Mouse (Mus musculus): Measurements from ENCODE around the gene Znrf2. TPM values are rescaled to one million over a fixed set of nuclear protein-coding genes. Genes with fewer than 3 reads are reported as not detected.

Znrf2 gene
- polyA plus RNA-seq, 1 experiment from 2014 or later, result 2.3 TPM

- no peaks in the 10 kb centered on the region for H3K9me3 ChIP-seq (ENCODE audit: control insufficient read depth, low read length)
- H3K4me3 ChIP-seq (ENCODE audit: low read depth, low read length), result no peak overlapping the region
- no peaks in the 10 kb centered on the region for H3K27me3 ChIP-seq (ENCODE audit: control insufficient read depth, insufficient read depth, low read length)
- DNase-seq (ENCODE audit: low spot score) (no peak), ATAC-seq (ENCODE audit: insufficient number of reproducible peaks, low FRiP score, low TSS enrichment, low read depth) (no peak)
- no peak overlapping the region for H3K27ac ChIP-seq (replicated peaks; ENCODE audit: low read depth, low read length)
- H3K4me1 ChIP-seq (ENCODE audit: control insufficient read depth, insufficient read depth, low read length), result no peaks in the 10 kb centered on the region
- H3K9ac ChIP-seq (ENCODE audit: low read length), result no peak overlapping the region
- H3K4me2 ChIP-seq (ENCODE audit: low read depth, severe bottlenecking), result no peak overlapping the region
- H3K36me3 ChIP-seq (ENCODE audit: control insufficient read depth, insufficient read depth, low read length), result no peaks in the 10 kb centered on the region
Observed at GRCm38 (mm10) chr6:54860180-54860579, 43.5 kb downstream of the Znrf2 start.

DNA sequence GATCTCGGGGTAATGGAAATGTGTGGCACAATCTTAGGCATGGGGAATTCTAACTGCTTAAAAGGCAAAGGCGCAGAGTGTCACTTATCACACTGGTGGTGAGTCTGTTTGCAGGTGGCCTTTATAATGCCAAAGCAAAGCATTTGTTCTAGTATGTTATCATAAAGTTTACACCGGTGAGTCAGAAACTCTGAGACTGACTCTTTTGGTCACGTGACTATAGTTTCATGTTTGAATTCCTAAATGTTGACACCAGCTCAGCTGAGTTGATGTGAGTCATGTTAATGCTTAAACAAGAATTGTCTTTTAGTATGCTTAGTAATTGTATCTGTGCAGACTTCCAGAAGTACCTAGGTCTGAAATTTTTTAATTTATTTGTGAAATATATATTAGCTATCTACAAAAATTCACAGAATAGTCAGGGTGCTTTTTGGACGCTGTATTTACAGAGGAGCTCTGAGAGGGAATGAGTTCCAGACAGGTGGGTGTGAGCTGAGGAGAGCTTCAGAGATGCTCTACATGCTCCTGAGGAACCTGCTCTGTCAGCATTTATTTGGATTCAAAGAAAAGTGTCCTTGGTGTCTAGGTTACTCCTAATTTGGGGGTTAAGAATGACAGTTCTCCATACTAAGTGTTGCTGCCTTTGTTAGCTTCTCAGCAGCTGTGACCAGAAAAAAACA lies 50.2 kb downstream of the Znrf2 start:
- no peaks in the 10 kb centered on the region for H3K36me3 ChIP-seq (ENCODE audit: control insufficient read depth, insufficient read depth, low read length)
- DNase-seq (ENCODE audit: low spot score) (no peak), ATAC-seq (ENCODE audit: insufficient number of reproducible peaks, low FRiP score, low TSS enrichment, low read depth) (no peak)
- H3K9ac ChIP-seq (ENCODE audit: low read length), result no peak overlapping the region
- H3K4me2 ChIP-seq (ENCODE audit: low read depth, severe bottlenecking), result no peak overlapping the region
- 86% methylated on average over 5 of the region's 5 CpGs for WGBS
- no peaks in the 10 kb centered on the region for H3K4me1 ChIP-seq (ENCODE audit: control insufficient read depth, insufficient read depth, low read length)
- H3K27ac ChIP-seq (replicated peaks; ENCODE audit: low read depth, low read length), result no peak overlapping the region
- no peaks in the 10 kb centered on the region for H3K9me3 ChIP-seq (ENCODE audit: control insufficient read depth, low read length)
- H3K27me3 ChIP-seq (ENCODE audit: control insufficient read depth, insufficient read depth, low read length), result no peaks in the 10 kb centered on the region
- no peak overlapping the region for H3K4me3 ChIP-seq (ENCODE audit: low read depth, low read length)

- no peak overlapping the region for H3K27ac ChIP-seq (replicated peaks; ENCODE audit: low read depth, low read length)
- WGBS, result 64% methylated on average over 4 of the region's 4 CpGs
- H3K9me3 ChIP-seq (ENCODE audit: control insufficient read depth, low read length), result no peaks in the 10 kb centered on the region
- ATAC-seq (ENCODE audit: insufficient number of reproducible peaks, low FRiP score, low TSS enrichment, low read depth), result no peak
- H3K4me2 ChIP-seq (ENCODE audit: low read depth, severe bottlenecking), result no peak overlapping the region
- no peak overlapping the region for H3K4me3 ChIP-seq (ENCODE audit: low read depth, low read length)
- no peaks in the 10 kb centered on the region for H3K4me1 ChIP-seq (ENCODE audit: control insufficient read depth, insufficient read depth, low read length)
- DNase-seq (ENCODE audit: low spot score), result no peak
- H3K36me3 ChIP-seq (ENCODE audit: control insufficient read depth, insufficient read depth, low read length), result no peaks in the 10 kb centered on the region
- H3K9ac ChIP-seq (ENCODE audit: low read length), result no peak overlapping the region
- H3K27me3 ChIP-seq (ENCODE audit: control insufficient read depth, insufficient read depth, low read length), result no peaks in the 10 kb centered on the region
Observed at GRCm38 (mm10) chr6:54867411-54867745, 50.7 kb downstream of the Znrf2 start.

DNA sequence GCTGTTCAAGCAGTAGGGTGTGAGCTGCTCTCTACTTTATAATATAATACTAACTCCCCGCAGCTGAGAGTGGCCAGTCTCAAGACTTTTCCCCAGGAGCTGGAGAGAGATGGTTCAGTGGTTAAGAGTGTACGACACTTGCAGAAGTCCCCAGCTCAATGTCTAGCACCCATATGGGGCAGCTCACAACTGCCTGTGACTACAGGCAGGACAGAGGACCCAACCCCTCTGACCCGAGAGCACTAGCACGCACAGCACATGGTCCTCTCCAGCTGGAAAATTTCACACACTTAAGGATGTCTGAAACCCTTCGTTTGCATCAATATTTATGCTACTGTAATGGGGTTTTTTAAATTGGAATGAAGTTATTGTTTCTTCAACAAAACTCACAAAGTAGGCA lies 56.3 kb downstream of the Znrf2 start:
- Histone ChIP-seq H3K4me2 (ENCODE audit: low read depth, severe bottlenecking) (no peak overlapping the region), H3K36me3 (ENCODE audit: control insufficient read depth, insufficient read depth, low read length) (no peaks in the 10 kb centered on the region), H3K4me3 (ENCODE audit: low read depth, low read length) (no peak overlapping the region), H3K9ac (ENCODE audit: low read length) (no peak overlapping the region), H3K4me1 (ENCODE audit: control insufficient read depth, insufficient read depth, low read length) (no peaks in the 10 kb centered on the region), H3K9me3 (ENCODE audit: control insufficient read depth, low read length) (no peaks in the 10 kb centered on the region), H3K27me3 (ENCODE audit: control insufficient read depth, insufficient read depth, low read length) (no peaks in the 10 kb centered on the region), H3K27ac (replicated peaks; ENCODE audit: low read depth, low read length) (no peak overlapping the region)
- DNase-seq (ENCODE audit: low spot score) (no peak), ATAC-seq (ENCODE audit: insufficient number of reproducible peaks, low FRiP score, low TSS enrichment, low read depth) (no peak)
- WGBS, result 90% methylated on average over 5 of the region's 5 CpGs

DNA sequence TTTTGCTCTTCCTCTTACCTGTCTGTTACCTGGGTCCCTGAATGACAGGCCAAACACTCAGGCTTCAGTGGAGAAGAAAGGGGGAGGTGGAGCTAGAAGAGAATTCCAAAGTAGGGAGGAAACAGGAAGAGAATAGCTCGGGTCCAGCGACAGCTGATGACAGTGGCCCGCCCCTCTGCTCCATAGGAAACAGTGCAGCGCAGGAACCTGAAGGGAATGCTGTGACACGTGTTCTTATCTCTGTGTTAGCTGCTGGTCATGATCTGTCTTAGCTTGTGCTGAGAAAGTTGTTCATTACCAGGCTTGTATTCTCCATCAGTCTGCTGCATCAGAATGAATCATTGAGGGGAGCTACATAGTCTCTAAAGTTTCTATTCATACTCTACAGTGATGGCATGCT lies 60.1 kb downstream of the Znrf2 start:
- no peaks in the 10 kb centered on the region for H3K4me1 ChIP-seq (ENCODE audit: control insufficient read depth, insufficient read depth, low read length)
- WGBS, result 62% methylated on average over 5 of the region's 5 CpGs
- no peak overlapping the region for H3K27ac ChIP-seq (replicated peaks; ENCODE audit: low read depth, low read length)
- no peak overlapping the region for H3K4me3 ChIP-seq (ENCODE audit: low read depth, low read length)
- no peaks in the 10 kb centered on the region for H3K27me3 ChIP-seq (ENCODE audit: control insufficient read depth, insufficient read depth, low read length)
- H3K9ac ChIP-seq (ENCODE audit: low read length), result no peak overlapping the region
- no peaks in the 10 kb centered on the region for H3K36me3 ChIP-seq (ENCODE audit: control insufficient read depth, insufficient read depth, low read length)
- ATAC-seq (ENCODE audit: insufficient number of reproducible peaks, low FRiP score, low TSS enrichment, low read depth) (no peak), DNase-seq (ENCODE audit: low spot score) (no peak)
- H3K4me2 ChIP-seq (ENCODE audit: low read depth, severe bottlenecking), result no peak overlapping the region
- H3K9me3 ChIP-seq (ENCODE audit: control insufficient read depth, low read length), result no peaks in the 10 kb centered on the region

DNA sequence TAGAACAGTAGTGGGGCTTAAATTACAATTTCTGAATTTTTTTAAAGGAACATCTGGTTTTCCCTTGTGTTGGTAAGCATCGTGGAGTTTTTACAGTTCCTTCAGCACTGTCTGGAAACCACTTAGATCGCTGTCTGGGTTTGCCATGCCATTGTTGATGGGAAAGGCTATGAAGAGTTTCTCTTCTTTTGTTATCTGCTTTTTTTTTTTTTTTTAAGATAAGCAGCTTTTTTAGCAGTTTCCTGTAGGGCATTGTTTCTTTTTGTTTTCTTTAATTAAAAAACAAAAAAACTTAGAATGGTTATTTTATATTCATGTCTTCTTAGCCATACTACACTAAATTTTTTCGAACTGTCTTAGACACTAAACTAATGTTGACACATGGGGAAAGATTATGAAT lies 60.9 kb downstream of the Znrf2 start:
- ATAC-seq (ENCODE audit: insufficient number of reproducible peaks, low FRiP score, low TSS enrichment, low read depth) (no peak), DNase-seq (ENCODE audit: low spot score) (no peak)
- no peak overlapping the region for H3K4me3 ChIP-seq (ENCODE audit: low read depth, low read length)
- no peaks in the 10 kb centered on the region for H3K36me3 ChIP-seq (ENCODE audit: control insufficient read depth, insufficient read depth, low read length)
- H3K9ac ChIP-seq (ENCODE audit: low read length), result no peak overlapping the region
- H3K4me1 ChIP-seq (ENCODE audit: control insufficient read depth, insufficient read depth, low read length), result no peaks in the 10 kb centered on the region
- WGBS, result 79% methylated on average over 3 of the region's 3 CpGs
- H3K27me3 ChIP-seq (ENCODE audit: control insufficient read depth, insufficient read depth, low read length), result no peaks in the 10 kb centered on the region
- no peak overlapping the region for H3K4me2 ChIP-seq (ENCODE audit: low read depth, severe bottlenecking)
- no peak overlapping the region for H3K27ac ChIP-seq (replicated peaks; ENCODE audit: low read depth, low read length)
- H3K9me3 ChIP-seq (ENCODE audit: control insufficient read depth, low read length), result no peaks in the 10 kb centered on the region

DNA sequence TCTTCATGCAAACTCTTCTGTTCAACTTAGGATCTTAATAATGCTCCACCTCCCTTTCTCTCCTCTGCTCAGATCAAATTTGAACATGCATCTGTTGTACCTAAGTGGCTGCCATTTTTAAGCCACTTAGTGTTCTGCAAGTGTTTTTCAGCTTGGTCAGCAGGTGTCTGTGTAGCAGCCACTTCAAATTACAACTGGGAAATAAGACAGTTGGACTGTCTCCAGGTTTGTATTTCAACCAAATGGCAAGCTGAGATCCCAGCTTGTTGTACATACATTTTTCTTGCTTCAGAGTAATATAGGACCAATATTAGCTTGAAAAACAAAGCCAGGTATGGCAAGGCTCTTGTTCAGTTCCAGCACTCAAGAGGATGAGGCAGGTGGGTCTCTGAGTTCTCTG lies 61.8 kb downstream of the Znrf2 start:
- Histone ChIP-seq H3K4me2 (ENCODE audit: low read depth, severe bottlenecking) (no peak overlapping the region), H3K9me3 (ENCODE audit: control insufficient read depth, low read length) (no peaks in the 10 kb centered on the region), H3K27me3 (ENCODE audit: control insufficient read depth, insufficient read depth, low read length) (no peaks in the 10 kb centered on the region), H3K27ac (replicated peaks; ENCODE audit: low read depth, low read length) (no peak overlapping the region), H3K4me1 (ENCODE audit: control insufficient read depth, insufficient read depth, low read length) (no peaks in the 10 kb centered on the region), H3K4me3 (ENCODE audit: low read depth, low read length) (no peak overlapping the region), H3K36me3 (ENCODE audit: control insufficient read depth, insufficient read depth, low read length) (no peaks in the 10 kb centered on the region), H3K9ac (ENCODE audit: low read length) (no peak overlapping the region)
- ATAC-seq (ENCODE audit: insufficient number of reproducible peaks, low FRiP score, low TSS enrichment, low read depth) (no peak), DNase-seq (ENCODE audit: low spot score) (no peak)

DNA sequence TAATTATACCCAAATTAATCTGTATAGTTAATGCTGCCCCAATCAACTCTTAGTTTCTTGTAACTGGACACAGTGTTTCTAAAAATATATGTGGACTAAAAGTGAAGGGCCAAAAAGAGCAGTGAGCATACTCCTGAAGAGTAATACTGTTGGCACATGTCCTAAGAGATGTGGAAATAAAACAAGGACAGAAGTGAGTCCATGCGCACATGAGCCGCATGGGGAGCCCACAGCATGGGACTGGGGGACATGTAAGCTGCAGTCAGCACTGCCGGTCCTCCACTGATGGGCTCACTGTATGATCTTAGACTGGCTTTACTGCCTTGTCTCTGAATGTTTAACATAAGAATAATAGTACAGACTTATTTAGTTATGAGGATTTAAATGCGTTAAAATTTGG lies 63.4 kb downstream of the Znrf2 start:
- H3K36me3 ChIP-seq (ENCODE audit: control insufficient read depth, insufficient read depth, low read length), result no peaks in the 10 kb centered on the region
- WGBS, result 96% methylated on average over 4 of the region's 4 CpGs
- no peak overlapping the region for H3K4me2 ChIP-seq (ENCODE audit: low read depth, severe bottlenecking)
- no peak for DNase-seq (ENCODE audit: low spot score)
- no peaks in the 10 kb centered on the region for H3K27me3 ChIP-seq (ENCODE audit: control insufficient read depth, insufficient read depth, low read length)
- H3K4me1 ChIP-seq (ENCODE audit: control insufficient read depth, insufficient read depth, low read length), result no peaks in the 10 kb centered on the region
- no peak overlapping the region for H3K4me3 ChIP-seq (ENCODE audit: low read depth, low read length)
- no peak for ATAC-seq (ENCODE audit: insufficient number of reproducible peaks, low FRiP score, low TSS enrichment, low read depth)
- no peak overlapping the region for H3K9ac ChIP-seq (ENCODE audit: low read length)
- no peak overlapping the region for H3K27ac ChIP-seq (replicated peaks; ENCODE audit: low read depth, low read length)
- H3K9me3 ChIP-seq (ENCODE audit: control insufficient read depth, low read length), result no peaks in the 10 kb centered on the region

DNA sequence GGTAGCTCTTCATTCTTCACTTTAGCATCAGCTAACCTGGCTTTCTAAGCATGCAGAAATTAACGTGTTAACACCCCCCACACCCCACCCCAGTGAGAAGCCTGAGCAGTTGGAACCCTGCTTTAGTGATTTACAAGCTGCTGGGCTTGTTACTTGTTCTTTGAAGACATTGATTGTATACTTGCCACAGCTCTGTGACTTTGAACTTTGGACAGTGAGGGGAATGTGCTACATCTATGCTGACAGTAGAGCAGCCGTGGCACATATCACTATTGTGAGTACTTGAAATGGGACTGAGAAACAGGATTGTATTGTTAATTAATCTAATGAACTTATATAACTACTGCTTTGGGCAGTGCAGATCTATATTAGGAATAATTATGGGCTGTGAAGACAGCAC lies 66.7 kb downstream of the Znrf2 start:
- Histone ChIP-seq H3K27ac (replicated peaks; ENCODE audit: low read depth, low read length) (no peak overlapping the region), H3K9me3 (ENCODE audit: control insufficient read depth, low read length) (no peaks in the 10 kb centered on the region), H3K36me3 (ENCODE audit: control insufficient read depth, insufficient read depth, low read length) (no peaks in the 10 kb centered on the region), H3K27me3 (ENCODE audit: control insufficient read depth, insufficient read depth, low read length) (no peaks in the 10 kb centered on the region), H3K4me1 (ENCODE audit: control insufficient read depth, insufficient read depth, low read length) (0 out of 2 replicates have a peak, but pooled peaks cover 3% of the 10 kb centered on the region), H3K4me3 (ENCODE audit: low read depth, low read length) (no peak overlapping the region), H3K4me2 (ENCODE audit: low read depth, severe bottlenecking) (no peak overlapping the region), H3K9ac (ENCODE audit: low read length) (no peak overlapping the region)
- no peak for DNase-seq (ENCODE audit: low spot score)
- ATAC-seq (ENCODE audit: insufficient number of reproducible peaks, low FRiP score, low TSS enrichment, low read depth), result no peak
- WGBS, result 53% methylated on average over 2 of the region's 2 CpGs

Measured in limb, embryonic 11.5 days (tissue).